Mouse (Mus musculus): ENCODE measurements around the gene H2-Eb1.

Gene H2-Eb1

GRCm38 (mm10) chr17:34316697-34317096 lies 11.0 kb downstream of the H2-Eb1 start:
- DNase-seq (ENCODE audit: low read depth): no peak

DNA sequence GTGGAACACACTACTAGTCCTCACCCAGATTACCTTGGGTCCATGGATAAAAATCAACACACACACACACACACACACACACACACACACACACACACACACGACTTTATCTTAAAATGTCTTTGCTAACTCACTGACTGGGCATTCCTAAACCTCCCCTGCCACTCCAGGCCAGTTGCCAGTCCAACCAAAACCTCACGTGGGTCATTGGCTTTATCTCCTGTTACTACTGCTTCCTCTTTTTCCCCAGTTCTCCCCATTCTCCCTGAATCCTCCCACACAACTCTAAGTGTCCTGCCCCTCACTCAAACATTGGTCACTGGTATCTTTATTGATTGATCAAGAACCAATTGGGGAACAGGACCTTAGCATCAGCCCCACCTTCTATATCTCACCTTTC lies 11.6 kb downstream of the H2-Eb1 start:
- DNase-seq (ENCODE audit: low read depth): no peak

GRCm38 (mm10) chr17:34325436-34325835 lies 19.8 kb downstream of the H2-Eb1 start, which contains the start of gene H2-Eb2:
Gene H2-Eb2, plus strand, starts transcription at chr17:34325665.
- DNase-seq (ENCODE audit: low read depth): no peak

- DNase-seq (ENCODE audit: low read depth): no peak
These were observed 20.7 kb downstream of the H2-Eb1 start for GRCm38 (mm10) chr17:34326373-34326772.

GRCm38 (mm10) chr17:34329807-34330206 lies 24.1 kb downstream of the H2-Eb1 start:
- DNase-seq (ENCODE audit: low read depth): no peak

DNA sequence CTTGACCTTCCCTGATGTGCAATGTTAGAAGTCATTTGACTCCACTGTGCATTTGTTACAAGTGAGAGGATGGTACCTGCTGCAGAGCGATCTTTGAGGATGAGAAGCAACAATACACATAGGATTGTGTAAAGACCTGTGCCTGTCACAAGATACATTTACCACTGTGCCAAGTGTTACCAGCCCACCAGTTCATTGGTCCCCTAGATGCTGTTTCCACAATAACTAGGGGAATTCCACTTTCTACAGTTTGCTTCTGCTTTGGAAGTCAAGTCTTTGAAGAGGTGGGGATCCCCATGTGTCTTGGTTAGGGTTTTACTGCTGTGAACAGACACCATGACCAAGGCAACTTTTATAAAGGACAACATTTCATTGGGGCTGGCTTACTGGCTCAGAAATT lies 25.5 kb downstream of the H2-Eb1 start:
- DNase-seq (ENCODE audit: low read depth): no peak

- DNase-seq (ENCODE audit: low read depth): no peak
These were observed 35.1 kb downstream of the H2-Eb1 start for GRCm38 (mm10) chr17:34340619-34341402.

DNA sequence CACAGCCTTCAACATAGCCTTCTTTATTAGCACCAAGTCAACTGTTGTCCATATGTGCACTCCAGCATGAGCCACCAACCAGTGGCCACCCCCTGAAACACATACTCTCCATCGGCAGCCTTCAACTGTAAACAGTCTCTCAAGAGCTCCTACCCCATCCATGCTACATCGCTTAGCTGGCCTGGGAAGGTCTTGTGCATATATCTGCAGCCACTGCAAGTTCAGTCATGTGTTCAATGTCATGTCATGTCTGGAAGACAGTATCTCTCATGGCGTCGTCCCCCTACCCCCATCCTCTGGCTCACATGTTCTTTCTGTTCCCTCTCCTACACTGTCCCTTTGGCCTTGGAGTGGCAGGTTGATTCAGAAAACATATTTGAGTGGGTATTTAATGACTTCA lies 39.2 kb downstream of the H2-Eb1 start:
- DNase-seq (ENCODE audit: low read depth): no peak

DNA sequence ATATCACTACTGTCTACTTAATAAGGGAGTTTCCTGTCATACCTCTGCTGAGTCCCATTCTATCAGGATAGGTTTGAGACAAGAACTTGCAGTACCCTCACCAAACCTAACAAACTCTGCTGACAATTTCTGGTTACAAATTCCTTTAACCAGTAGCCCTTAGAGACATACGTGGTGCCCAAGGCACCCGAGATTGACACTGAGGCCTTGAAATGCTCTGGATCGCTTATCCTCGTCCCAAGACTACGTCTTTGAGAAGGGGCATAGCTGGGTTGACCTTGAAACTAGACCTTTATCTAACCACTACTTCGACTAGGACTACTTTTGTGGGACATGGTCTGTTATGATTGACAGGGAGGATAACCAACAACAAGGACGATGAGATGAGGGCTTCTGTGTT lies 39.8 kb downstream of the H2-Eb1 start:
- DNase-seq (ENCODE audit: low read depth): no peak

DNA sequence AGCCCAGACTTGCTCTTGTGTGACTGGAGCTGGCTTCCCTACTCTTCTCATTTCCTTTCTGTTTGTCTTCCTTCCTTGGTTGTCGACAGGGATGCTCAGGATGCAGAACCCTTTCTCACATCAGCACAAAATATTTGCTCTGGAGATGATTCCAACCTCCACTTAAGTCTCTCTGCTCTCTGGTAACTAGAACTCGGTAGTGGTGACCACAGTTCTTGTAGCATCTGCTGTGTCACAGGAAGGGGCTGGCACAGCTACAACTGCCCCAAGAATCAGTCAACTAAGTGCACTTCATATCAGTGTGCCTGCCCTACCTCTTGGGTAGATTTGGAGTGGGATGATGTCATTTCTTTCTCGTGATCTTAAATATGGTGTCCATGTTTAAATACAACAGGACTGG lies 40.4 kb downstream of the H2-Eb1 start:
- DNase-seq (ENCODE audit: low read depth): no peak

DNA sequence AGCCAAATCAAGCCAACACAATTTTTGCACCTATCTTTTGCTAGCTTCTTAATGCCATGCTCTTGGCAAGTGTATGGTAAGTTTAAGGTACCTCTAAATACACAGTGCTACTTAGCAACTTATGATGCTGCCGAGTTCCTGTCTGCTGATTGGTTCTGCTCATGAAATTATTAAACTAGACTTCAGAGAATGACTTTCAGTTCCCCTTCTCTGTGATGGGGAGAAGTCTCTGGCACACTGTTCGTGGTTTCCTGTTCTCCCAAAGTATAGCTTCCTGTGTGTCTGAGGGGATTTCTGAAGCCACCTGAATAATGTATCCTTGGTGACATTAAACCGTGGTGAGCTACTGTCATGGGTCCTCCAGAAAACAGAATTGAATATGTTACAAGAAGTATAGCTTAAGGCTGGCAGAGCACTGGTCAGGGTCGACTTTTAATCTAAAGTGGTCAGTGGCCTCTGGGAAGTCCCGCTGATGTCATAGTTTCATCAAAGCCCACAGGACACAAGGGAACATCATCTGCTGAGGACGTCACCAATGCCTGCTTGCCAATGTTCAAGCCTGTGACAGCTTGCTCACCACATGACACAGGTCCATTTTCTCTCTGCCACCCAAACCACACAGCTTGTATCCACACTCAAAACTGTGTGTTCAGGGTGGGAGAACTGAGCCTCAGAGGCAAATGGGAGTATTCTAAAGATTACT lies 42.1 kb downstream of the H2-Eb1 start:
- DNase-seq (ENCODE audit: low read depth): peak; percentile 14

DNA sequence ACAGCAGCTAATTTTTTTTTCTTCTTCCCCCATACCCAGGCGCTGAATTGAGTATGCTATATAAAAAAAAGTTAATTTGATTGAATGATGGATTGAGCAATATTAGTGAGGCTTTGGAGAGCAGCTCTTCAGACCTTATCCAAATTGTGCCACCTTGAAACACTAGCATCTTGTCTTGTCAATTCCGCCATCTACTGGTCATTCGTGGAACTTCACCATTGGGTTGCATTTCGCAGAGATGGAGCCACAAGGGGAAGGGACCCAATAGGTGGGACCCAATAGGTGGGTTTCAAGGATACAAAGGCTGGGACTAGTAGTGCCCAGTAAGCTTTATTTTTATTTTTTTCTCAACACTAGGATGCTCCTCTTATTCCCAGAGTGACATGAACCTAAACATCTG lies 43.8 kb downstream of the H2-Eb1 start:
- DNase-seq (ENCODE audit: low read depth): peak; percentile 21

GRCm38 (mm10) chr17:34354539-34354938 lies 48.9 kb downstream of the H2-Eb1 start, which contains the start of gene Btnl2:
Gene Btnl2, plus strand, starts transcription at chr17:34354822.
- DNase-seq (ENCODE audit: low read depth): no peak

DNA sequence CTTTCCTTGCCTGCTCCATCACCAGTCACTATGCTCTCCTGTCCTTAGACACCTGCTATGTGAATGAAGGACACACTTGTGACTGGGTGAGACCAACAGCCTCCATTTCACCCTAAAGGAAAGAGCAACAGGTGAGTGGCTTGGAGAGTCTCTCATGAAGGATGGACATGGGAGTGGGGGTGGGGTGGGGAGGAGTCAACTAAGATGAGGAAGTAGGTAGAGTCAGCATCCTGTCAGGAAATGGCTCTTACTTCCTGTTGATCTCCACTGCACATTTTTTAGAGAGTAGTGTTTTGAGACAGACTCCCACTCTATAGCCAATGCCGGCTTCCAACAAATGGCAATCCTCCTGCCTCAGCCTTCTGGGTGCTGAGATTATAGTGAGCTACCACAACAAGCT lies 49.3 kb downstream of the H2-Eb1 start:
- DNase-seq (ENCODE audit: low read depth): no peak

GRCm38 (mm10) chr17:34362954-34363546 lies 57.4 kb downstream of the H2-Eb1 start:
- no peak for DNase-seq (ENCODE audit: low read depth)

DNA sequence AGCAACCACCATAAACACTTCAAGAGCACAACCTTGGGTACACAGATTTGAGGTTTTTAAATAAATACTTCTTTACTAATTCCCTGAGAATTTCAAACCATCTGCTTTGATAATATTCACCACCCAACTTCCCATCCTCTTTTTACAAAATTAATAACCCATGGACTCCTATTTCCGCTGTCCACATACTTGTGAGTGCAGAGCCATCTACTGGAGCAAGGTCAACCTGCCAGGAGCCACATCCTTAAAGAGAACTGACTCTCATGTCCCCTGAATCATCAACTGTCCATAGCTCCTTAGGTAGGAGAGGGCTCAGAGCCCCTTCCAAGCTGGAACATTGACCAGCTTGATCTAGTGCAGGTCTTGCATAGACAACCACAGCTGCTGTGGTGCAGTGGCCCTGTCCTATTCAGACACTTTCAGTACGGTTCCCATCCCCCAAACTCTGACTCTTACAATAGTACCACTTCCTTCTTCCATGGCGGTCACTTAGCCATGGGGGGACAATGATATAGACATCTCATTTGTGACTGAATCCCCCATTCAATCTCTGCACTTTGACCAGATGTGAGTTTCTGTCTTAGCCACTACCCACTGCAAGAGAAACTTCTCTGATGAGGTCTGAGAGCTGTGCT lies 58.1 kb downstream of the H2-Eb1 start:
- DNase-seq (ENCODE audit: low read depth): no peak

DNA sequence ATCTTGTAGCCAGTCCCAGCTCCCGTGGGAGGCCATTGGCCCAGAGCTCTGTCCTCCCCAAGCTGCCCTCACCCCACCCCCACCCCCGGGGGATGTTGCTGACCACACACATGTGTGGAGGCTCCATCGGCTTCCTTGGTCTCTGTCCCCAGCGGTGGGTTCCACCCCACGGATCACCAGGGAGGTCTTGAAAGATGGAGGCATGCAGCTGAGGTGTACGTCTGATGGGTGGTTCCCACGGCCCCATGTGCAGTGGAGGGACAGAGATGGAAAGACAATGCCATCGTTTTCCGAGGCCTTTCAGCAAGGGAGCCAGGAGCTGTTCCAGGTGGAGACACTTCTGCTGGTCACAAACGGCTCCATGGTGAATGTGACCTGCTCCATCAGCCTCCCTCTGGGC lies 59.4 kb downstream of the H2-Eb1 start:
- no peak for DNase-seq (ENCODE audit: low read depth)
